Comparison of ENCODE assay signal across 8 mouse cellular contexts in genomic region chr9:102834742-102835591, GRCm38 (mm10). TPM values are rescaled to one million over a fixed set of nuclear protein-coding genes. Genes with fewer than 3 reads are reported as not detected.
A peak's percentile ranks its signal among the peaks of the same experiment; 100 is the strongest.
DNase-seq lines count a peak whose midpoint lies in the region; ATAC-seq and TF ChIP-seq lines count a peak whose summit lies in the region.

Gene Ryk (plus strand): TSS chr9:102834917.

- DNase-seq in adrenal gland, adult (ENCODE audit: inconsistent age in 2 of 2, low spot score in 1 of 2) = peak; percentile 86 to 93
- peak; percentile 79 to 83 for DNase-seq in cerebellum, postnatal 36 days
- peak; percentile 89 for DNase-seq in gastrocnemius, adult 2 months
- DNase-seq in left cerebral cortex, adult 18-20 months (ENCODE audit: low spot score in 2 of 2) = peak; percentile 63 to 84
- peak; percentile 72 for DNase-seq in lung, postnatal 36 days
- peak; percentile 71 for DNase-seq in right cerebral cortex, postnatal 14 days

- no peaks in the 10 kb centered on the region for H3K9me3 ChIP-seq in hindbrain, embryonic 15.5 days

- peaks cover 28% of the 10 kb centered on the region for H3K4me1 ChIP-seq in hindbrain, embryonic 15.5 days (replicated peaks)

- ATAC-seq in hindbrain, embryonic 15.5 days (ENCODE audit: low FRiP score, low read depth) = peak; percentile 87
- no peak for ATAC-seq in monocyte, adult 5-6 weeks (replicated peaks; ENCODE audit: insufficient number of reproducible peaks, low FRiP score, low TSS enrichment, poor library complexity, severe bottlenecking)

- no peak for TF ChIP-seq CTCF in gastrocnemius, adult 2 months (IDR thresholded peaks at IDR 0.05)

- H3K36me3 ChIP-seq in hindbrain, embryonic 15.5 days = no peaks in the 10 kb centered on the region

- H3K27ac ChIP-seq in gastrocnemius, adult 2 months = peak within 1 kb of the TSS; percentile 92
- peak within 1 kb of the TSS; percentile 90 for H3K27ac ChIP-seq in hindbrain, embryonic 15.5 days (replicated peaks)

- H3K4me2 ChIP-seq in hindbrain, embryonic 15.5 days = peak within 1 kb of the TSS; percentile 82

- peak within 1 kb of the TSS; percentile 98 for H3K9ac ChIP-seq in hindbrain, embryonic 15.5 days

- WGBS in hindbrain, embryonic 15.5 days = under 1% methylated on average over 83 of the region's 119 CpGs

- no peaks in the 10 kb centered on the region for H3K27me3 ChIP-seq in hindbrain, embryonic 15.5 days

- intact Hi-C loops in gastrocnemius, adult 2 months (cut with DNase I) = loop anchor here (2.0 kb wide), 1 partner anchor 208 kb away; the partner anchor contains the start of genes Anapc13 and Cep63

- H3K4me3 ChIP-seq in gastrocnemius, adult 2 months = peak within 1 kb of the TSS; percentile 95
- H3K4me3 ChIP-seq in hindbrain, embryonic 15.5 days = peak within 1 kb of the TSS; percentile 98

RNA-seq across cellular contexts. Expression of gene Ryk, which starts in this region (rescaled TPM):
- 10 to 100 TPM; 47.6 to 51.4 TPM for total RNA-seq in gastrocnemius, adult 2 months (2021)
- polyA plus RNA-seq in hindbrain, embryonic 15.5 days (2015; fragmentation: Nextera tagmentation; extraction: Ambion mirVana) = 13.7 and 14.4 TPM in 2 replicates
- total RNA-seq in left cerebral cortex, adult 18-20 months (2021) = 10 to 100 TPM; 37.1 to 38.7 TPM
- total RNA-seq in monocyte, adult 5-6 weeks (2017) = 1.4 to 1.7 TPM in 2 of 3 replicates, not detected in the other

Comparison
In these comparisons a context has a peak if more than half of its experiments do, and no peak if none do; other contexts are left out.
1. RNA of gene Ryk (total RNA-seq): 47.6 to 51.4 TPM in gastrocnemius, adult 2 months and 37.1 to 38.7 TPM in left cerebral cortex, adult 18-20 months; 1.4 to 1.7 TPM in monocyte, adult 5-6 weeks; every median in the first group is over 10 times any median in the second.
2. Peak in every context shown above with its lines, with median percentiles within 50 percentile points of each other: DNase-seq.